Mouse (Mus musculus) cerebellum, adult 9-11 months (tissue): Measurements from ENCODE around the gene Creb3l4.

ENCODE experiments used
- DNase-seq: peaks from one replicate; pipeline ENCODE4 v3.0.0; 2022

Gene Creb3l4

DNA sequence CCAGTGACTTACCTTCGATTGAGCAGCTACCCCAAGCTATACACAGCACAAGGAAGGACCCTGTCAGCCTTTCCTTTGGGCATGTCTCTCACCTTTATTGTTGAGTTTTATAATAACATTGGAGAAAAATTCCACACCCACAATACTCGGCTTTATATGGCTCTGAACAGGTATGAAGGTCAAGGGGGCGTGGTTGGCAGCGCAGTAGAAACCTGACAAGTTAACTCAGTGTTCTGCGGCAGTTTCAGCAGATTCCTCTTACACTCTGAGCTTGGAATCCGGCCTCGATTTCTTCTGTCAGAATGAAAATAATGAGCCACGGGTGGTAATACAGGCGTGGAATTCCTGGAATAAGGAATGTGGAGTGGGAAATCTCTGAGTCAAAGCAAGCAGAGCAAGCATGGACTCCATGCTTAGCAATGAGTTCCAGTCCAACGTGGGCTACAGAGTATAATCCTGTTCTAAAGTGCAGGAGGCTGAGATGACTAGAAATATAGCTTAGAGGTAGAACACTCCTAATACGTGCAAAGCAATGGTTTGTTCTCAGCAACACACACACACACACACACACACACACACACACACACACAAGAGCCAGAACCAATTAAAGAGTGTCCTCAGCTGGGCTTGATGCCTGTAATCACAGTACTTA is 52.3 kb downstream of the Creb3l4 start:
- no peak for DNase-seq
